Mouse (Mus musculus) heart, postnatal 25 days (tissue): ENCODE measurements around the gene Slc25a20. TPM values are rescaled to one million over a fixed set of nuclear protein-coding genes. Genes with fewer than 3 reads are reported as not detected.

ENCODE experiments used
- DNase-seq: peaks from one replicate; pipeline ENCODE4 v3.0.0; 2022; ENCODE audit warnings: low spot score
- intact Hi-C: fragments of 180-260 bp; cut with DNase I; formaldehyde crosslinking; loops from one replicate; pipeline ENCODE4 v1.15.1; 2025
- total RNA-seq, 2 experiments: library from RNA; stranded (reverse); gene quantifications; 2 replicates each; pipeline ENCODE4 v1.2.3; 2021

Gene Slc25a20
- total RNA-seq, 2 experiments from 2014 or later: 192 to 211 TPM

DNA sequence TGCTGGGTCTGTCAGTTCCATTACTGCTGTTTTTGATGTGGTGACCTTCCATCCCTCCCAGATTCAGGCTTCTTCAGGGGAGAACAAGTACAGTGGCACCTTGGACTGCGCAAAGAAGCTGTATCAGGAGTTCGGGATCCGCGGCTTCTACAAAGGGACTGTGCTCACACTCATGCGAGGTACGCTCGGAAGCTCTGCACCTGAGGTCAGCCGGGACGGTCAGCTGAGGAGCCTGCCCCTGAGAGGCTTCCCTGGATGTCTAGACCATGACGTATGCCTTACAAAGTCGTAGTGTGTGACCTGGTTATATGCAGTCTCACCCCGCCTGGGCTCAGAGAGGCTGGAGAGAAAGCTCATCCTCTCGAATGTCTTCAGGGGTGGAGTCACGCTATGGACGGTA lies 18.1 kb downstream of the Slc25a20 start:
- intact Hi-C loops: no loop called here
- DNase-seq: no peak

DNA sequence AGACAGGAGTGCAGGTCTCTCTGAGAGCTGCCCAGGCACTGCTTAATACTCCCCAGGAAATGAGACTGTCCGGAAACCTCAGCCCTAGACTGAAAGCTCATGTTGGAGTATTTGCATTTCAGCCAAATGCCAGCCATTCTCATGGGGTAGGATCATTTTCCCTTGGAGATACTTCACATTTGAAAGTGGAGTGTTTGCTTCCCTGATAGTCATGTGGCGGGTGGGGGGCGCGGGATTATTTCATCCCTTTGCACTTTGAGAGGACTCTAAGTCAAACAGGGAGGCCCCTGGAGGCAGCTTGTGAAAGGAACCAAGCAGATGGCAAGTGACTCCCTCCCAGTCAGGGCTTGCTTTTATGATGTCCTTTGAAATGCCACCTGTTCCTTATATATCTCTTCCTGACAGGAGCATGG lies 24.6 kb downstream of the Slc25a20 start:
- intact Hi-C loops: loop anchor here (5.0 kb wide), 1 partner anchor 41 kb away; no protein-coding TSS in a partner anchor
- no peak for DNase-seq

DNA sequence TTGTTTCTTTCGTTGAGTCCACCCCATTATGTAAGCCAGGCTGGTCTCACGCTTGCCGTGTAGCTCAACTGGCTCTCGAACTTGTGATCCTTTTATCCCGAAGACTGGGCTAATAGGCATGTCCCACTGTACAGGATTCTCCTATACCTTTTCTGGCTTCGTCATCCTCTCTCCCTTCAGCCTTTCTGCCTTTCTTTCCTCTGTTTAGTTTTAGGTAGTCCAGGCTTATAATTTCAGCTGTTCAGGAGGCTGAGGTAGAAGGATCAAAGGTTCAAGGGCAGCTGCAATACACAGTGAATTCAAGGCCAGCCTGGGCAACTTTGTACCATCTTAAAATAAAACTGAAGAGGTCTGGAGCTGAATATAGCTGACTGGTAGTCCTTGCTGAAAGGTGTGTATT lies 25.3 kb downstream of the Slc25a20 start:
- intact Hi-C loops: loop anchor here (5.0 kb wide), 1 partner anchor 40 kb away; no protein-coding TSS in a partner anchor
- no peak for DNase-seq

DNA sequence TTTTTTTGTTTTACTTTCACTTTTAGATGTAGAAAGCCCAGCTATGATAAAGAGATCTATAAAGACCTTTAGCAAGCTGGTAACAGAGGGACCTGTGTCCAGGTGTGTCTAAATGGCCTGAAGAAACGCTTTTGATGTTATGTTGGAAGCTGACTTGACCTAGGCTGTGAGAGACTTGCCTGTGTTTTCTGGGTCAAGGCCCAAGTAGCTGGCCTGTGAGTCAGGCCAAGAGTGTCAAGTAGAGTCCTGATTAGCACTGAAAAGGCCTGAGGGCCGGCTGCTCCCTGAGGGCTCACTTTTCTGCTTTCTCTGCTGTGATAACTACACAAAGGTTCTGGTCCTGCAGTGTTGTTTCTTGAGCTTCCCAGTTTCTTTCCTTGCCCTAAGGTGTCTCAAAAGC lies 25.8 kb downstream of the Slc25a20 start:
- intact Hi-C loops: loop anchor here (5.0 kb wide), 1 partner anchor 40 kb away; no protein-coding TSS in a partner anchor
- no peak for DNase-seq

DNA sequence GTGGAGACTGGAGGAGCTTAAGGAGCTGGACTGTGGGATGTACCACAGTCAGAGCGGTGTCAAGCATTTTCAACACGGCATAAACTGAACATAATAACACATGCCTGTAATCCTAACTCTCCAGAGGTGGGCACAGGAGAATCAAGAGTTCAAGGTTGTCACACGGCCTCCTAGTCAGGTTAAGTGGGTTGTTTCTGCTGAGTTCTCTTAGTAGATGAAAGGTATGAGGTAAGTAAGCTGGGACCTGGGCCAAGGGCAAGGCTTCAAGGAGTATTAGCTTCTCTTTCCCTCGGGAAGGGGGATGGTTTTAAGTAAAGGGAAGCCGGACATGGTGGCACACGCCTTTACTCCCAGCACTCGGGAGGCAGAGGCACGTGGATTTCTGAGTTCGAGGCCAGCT lies 26.6 kb downstream of the Slc25a20 start:
- intact Hi-C loops: loop anchor here (5.0 kb wide), 1 partner anchor 39 kb away; no protein-coding TSS in a partner anchor
- no peak for DNase-seq

DNA sequence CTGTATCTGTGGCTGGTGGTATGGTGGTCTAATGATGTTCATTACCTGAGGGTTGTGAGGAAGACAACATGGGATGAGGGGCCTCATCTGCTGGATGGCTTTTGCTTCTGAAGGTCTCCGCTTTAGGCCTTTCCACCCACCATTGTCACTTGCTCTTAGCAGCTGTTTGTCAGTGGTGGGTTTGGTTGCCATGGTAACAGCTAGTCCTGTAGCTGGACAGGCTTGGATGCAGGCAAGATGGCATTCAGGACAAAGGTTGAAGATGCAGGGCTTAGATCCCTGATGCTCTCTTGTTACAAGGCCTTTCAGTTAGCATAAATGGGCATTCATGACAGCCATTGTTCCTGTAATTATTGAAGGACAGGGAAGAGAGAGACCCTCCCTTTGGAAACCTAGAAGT lies 27.2 kb downstream of the Slc25a20 start, which contains the start of gene Prkar2a:
TSS of gene Prkar2a (plus strand) at position 209 of the 400 bp plus-strand sequence.
- DNase-seq: no peak
- intact Hi-C loops: loop anchor here (5.0 kb wide), 1 partner anchor 38 kb away; no protein-coding TSS in a partner anchor

DNA sequence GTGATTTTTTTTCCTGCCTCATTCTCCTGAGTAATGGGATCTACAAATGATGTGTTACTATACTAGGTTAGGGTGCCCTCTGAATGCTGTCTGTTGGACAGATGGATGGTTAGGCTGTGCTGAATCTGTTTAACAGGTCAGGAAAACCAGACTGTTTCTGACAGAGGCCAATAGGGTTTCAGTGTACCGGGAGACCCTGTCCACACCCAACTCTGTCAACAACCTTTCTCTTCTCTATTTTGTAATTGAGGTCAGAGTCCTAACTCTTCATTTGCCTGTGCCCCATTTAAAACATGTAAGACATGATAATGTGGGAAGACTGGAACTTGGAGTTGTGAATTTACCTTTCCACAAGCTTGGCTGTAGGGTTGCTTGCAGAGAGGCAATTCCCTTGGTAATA lies 28.1 kb downstream of the Slc25a20 start:
- no peak for DNase-seq
- intact Hi-C loops: loop anchor here (5.0 kb wide), 1 partner anchor 37 kb away; no protein-coding TSS in a partner anchor

DNA sequence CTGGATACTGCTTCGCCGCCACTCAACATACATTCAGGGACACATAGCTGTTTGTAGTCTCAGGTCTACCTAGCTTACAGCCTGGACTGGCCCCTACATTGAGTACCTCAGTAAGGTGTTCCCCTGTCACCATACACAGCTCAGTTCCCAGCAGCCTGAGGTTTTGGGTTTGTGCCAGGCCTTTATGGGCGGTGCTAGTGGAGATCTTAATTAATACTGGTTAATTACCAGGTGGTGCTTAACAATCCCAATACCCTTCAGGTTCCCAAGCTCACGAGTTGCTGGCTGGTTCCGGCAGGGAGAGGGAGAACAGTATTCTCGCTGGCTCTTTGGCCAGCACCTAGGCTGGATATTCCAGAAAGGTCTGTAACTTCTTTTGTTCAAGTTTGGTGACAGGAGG lies 29.0 kb downstream of the Slc25a20 start:
- DNase-seq: no peak
- intact Hi-C loops: no loop called here

DNA sequence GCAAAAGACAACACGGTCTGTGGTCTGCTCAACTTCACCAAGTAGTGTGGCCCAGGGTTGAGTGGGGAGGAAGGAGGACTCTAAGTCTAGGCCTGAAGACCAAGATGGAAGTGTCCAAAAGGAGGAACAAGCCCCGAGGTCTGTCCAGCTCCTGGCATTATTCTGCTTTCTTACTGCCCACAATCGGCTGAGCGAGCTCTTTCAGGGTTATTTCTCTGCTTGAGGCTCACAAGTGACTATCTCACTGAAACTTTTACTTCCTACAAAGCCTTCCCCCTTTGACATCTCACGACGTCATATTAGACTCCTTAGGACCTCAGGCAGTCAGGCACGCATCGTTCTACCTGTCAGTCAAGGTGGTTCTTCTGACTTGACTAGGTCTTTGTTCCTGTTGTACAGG lies 29.5 kb downstream of the Slc25a20 start:
- no peak for DNase-seq
- intact Hi-C loops: no loop called here

DNA sequence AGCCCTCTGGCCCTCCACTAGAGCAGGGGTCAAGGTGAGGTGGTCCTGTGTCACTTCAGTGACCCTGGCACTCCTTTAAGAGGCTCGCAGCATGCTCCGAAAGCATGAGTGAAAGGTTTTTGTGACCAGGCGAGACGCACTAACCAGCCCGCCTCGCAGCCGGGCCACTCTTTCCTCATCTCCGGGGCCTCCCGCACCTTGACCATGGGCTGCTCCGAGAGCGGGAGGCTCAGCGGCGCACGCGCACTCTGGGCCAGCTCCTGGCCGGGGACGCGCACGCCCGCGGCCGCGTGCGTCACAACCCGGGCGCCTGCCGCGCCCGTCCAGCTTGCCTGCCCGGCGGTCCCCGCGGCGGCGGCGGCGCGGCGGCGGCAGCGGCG lies 29.9 kb downstream of the Slc25a20 start:
- intact Hi-C loops: no loop called here
- DNase-seq: peak; percentile 79

DNA sequence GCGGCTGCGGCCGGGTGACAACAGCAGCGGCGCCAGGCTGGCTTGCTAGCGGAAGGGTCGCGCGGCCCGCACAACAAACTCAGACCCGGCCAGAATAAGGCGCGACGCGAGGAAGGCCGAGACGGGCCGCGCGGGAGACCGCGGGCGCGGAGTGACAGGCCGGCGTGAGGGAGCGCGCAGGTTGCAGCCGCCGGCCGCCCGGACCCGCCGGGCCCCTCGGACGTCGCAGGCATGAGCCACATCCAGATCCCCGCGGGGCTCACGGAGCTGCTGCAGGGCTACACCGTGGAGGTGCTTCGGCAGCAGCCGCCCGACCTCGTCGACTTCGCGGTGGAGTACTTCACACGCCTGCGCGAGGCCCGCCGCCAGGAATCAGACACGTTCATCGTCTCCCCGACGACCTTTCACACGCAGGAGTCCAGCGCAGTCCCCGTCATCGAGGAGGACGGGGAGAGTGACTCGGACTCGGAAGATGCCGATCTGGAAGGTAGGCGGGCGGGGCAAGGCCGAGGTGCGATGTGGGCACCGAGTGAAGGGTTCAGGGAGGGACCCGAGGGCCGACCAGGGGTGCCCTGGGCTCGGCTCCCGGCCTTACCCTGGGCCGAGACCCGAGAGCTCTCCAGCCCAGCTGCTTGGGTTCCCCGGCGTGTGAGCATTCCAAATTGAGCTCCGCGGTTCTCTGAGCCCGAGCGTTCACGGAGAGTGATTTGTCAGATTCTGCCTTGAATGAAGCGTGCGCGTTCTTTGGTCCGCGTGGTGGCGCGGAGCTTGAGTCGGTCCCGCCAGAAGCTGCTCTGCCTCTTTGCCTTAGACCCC lies 30.5 kb downstream of the Slc25a20 start:
- intact Hi-C loops: no loop called here
- peak; percentile 27 for DNase-seq

DNA sequence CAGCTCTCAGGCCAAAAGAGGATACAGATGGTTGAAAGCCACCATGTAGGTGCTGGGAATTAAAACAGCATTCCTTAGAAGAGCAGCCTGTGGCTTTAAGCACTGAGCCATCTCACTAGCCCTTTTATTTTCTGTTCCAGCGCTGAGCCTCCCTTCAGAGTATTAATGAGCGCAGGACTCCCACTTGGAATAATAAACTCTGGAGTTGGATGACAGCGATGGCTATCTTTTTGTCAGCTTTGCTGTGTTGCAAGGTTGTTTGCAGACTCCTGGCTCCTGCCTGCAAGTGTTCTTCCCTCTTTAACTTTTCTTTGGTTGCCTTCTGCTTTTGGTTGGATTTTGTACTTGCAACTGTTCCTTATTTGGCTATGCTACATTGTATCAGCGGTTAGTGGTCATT lies 32.1 kb downstream of the Slc25a20 start:
- DNase-seq: no peak
- intact Hi-C loops: no loop called here

DNA sequence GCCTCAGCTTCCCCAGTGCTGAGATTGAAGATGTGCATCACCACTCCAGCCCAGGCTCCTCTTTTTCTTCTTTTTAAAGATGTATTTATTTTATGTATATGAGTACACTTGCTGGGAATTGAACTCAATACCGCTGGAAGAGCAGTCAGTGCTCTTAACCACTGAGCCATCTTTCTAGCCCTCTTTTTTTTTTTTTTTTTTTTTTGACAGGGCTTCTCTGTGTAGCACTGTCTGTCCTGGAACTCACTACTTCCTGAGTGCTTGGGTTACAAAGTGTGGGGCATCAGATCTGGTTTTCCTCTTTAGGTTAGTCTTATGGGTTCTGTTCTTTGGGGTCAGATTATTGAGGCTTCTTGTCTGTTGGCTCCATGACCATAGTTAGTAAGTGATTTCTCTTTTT lies 32.6 kb downstream of the Slc25a20 start:
- intact Hi-C loops: no loop called here
- no peak for DNase-seq

DNA sequence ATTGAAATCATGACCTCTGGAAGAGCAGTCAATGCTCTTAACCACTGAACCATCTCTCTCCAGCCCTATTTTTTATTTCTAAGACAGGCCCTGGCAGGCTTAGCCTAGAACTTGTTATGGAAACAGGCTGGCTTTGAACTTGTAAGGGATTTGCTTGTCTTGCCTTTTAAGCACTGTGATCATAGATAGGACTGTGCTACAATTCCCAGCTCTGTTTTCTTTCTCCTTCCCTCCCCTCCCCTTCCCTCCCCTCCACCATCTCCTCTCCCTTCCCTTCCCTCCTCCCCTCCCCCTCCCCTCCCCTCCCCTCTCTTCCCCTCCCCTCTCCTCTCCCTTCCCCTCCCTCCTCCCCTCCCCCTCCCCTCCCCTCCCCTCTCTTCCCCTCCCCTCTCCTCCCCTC lies 40.6 kb downstream of the Slc25a20 start:
- intact Hi-C loops: no loop called here
- DNase-seq: no peak

DNA sequence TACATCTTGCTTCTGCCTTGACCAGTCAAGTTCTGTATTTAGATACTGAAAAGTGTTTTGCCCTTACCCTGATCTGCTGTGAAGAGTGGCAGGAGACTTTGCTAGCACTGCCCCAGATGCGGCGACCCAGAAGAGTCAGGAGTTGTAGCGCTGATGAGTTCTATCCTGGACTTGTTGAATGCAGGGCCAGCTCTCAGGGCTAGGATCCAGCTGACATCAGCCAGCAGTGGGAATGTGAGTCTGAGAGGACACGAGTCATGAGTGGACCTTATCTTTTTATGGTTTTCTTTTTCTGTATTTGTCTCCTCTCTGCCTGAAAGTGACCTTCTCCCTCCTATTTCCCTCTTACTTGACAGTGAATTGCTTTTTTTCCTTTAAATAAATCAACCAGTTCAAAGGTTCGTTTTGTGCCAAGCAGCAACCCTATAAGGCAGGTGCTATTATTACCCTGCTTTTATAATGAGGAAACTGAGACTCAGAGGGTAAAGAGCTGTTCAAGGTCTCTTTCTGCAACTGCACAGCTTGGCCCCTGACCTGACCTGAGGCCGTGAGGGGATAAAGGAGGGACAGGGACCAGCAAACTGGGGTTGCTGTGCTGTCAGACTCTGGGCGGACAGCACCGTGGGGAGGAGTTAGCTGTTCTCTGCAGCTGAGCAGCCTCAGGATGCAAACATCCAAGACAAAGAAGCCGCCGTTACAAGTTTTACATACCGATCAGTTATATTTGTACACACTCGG lies 41.7 kb downstream of the Slc25a20 start:
- intact Hi-C loops: no loop called here
- no peak for DNase-seq

DNA sequence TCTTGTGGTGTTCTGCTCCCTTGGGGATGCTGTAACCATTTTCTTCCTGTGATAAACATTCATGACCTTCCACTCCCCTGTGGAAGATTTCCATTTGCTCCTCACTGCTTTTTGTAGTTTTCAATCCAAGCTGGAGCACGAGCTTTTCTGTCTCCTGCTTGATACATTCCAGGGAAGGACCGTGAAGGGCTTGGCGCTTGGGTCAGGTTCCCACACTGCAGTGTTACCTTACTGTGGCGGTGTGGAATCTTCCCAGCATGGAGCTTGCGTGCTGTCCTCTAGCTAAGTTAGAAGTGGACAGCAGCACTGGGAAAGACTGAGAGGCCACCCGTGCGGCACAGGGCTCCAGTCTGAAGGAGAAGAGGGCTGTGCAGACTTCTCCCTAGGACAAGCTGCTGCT lies 42.7 kb downstream of the Slc25a20 start:
- no peak for DNase-seq
- intact Hi-C loops: no loop called here

DNA sequence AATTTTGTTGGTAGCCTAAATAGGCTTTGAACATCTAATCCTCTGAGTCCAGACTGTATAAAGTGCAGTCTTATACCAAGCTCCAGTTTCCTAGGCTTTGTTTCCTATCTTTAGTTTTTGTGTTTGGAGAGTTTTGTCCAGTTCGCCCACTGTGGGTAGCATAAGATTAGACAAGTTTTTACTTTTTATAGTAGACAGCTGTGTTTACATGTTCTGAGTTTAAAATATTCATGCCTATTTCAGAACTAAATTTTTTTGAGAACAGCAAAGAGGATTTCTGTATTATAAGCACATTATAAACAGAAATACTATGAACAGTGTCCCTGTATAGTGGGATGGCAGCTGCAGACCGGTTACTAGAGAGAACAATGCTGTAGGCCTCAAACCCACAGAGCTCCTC lies 45.3 kb downstream of the Slc25a20 start:
- intact Hi-C loops: no loop called here

DNA sequence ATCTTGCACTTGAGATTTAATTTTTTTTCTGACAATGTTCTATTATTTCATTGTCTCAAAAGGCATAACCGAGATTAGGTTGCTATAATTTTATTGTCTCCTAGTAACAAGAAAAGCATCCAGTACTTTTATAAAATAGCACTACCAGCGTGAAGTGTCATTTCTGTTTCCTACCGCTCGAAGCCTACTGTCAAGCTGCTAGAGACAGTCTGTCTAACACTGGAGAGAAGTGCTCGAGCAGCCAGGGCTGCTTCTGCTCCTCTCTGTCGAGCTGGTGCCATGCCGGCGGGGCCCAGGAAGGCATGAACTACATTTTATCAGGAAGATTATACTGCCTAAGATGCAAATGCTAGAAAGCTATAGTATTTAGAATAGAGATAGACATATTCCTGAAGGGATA lies 46.9 kb downstream of the Slc25a20 start:
- DNase-seq: no peak
- intact Hi-C loops: no loop called here

More for the DNA sequence above, 45.3 kb downstream of the Slc25a20 start:
- DNase-seq: no peak

DNA sequence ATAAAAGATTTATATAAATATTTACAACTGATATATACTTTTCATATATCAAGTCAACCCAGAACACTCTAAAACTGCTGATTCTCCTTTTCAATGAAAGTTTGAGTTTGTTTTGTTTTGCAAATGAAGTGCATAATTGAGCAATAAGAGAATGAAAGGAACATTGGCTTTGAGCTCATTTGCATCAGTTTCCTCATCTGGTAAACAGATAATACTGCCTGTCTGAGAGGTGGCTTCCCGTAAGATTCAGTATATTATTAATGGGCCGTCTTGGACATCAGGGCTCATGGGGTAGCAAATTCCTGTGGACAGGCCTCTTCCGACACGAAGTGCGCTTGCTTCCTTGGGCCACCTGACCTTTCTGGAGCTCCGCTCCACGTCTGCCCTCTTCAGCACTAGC lies 48.9 kb downstream of the Slc25a20 start:
- DNase-seq: no peak
- intact Hi-C loops: no loop called here

DNA sequence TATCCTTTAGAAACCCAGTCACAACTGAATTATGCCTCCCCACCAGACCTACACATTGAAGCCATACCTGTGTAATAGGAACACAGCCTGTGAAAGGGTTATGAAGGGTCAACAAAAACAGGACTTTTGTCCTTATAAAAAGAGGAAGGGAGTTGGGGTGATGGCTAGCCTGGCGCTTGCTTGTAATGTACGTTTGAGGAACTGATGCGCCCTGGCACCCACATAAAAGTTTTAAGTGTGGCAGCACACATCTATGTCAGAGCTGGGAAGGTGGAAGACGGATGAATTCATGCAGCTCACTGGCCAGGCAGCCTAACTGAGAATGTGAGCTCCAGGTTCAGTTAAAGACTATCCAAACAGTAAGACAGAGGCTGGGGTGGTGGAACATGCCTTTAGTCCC lies 54.3 kb downstream of the Slc25a20 start:
- intact Hi-C loops: no loop called here

DNA sequence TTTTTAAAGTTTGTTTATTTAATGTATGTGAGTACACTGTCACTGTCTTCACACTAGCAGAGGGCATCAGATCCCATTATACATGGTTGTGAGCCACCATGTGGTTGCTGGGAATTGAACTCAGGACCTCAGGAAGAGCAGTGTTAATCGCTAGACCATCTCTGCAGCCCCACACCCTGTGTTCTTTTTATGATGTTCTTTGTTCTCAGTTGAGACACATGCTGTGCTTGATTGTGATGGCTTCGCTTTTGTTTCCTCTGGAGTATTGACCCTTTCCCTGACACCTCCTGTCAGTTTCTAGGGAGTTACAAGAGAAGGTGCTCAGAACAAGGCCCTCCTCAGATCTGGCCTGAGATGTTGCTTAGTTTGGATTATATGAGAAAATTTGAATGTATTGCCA lies 61.9 kb downstream of the Slc25a20 start:
- intact Hi-C loops: no loop called here
- DNase-seq: no peak

More for the DNA sequence above, 54.3 kb downstream of the Slc25a20 start:
- DNase-seq: no peak
